Mouse (Mus musculus): ENCODE measurements around the gene Hypm.

DNA sequence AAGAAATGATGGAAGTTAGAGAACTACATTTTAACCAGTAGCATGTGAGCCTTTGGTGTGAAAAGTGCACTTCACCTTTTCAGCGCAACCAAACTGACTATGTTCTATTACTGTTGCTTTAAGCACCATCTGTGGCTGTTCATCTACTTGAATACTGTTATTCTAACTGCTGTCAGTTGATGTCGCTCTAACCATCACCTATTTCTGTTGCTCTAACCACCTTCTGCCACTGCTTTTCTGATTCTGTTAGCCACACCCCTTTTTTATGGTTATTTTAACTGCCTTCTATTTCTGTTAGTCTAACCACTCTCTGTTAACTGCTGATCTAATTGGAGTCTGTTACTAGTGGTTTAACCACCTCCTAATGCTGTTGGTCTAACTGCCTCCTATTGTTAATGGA is 11.9 kb upstream of the Hypm start:
- no peak for TF ChIP-seq CTCF (IDR thresholded peaks at IDR 0.05; ENCODE audit: extremely low read depth, insufficient read length, insufficient replicate concordance, low read depth, low read length)
- TF ChIP-seq POLR2A (IDR thresholded peaks at IDR 0.05; ENCODE audit: low read depth, low read length): no peak

All from small intestine, adult 2 months (tissue).